Mouse (Mus musculus): ENCODE measurements around the gene Ceacam9. TPM values are rescaled to one million over a fixed set of nuclear protein-coding genes. Genes with fewer than 3 reads are reported as not detected.

Gene Ceacam9
- polyA plus RNA-seq, 1 experiment from 2014 or later, result not detected

Other genes with a start within 250 kb of the Ceacam9 start
- 0.07 and 0.15 TPM in 2 replicates for gene Npas1, start 244.2 kb upstream of the Ceacam9 start, polyA plus RNA-seq (2014; fragmentation: Nextera tagmentation; extraction: Ambion mirVana)
- 18.5 and 19.0 TPM in 2 replicates for gene Arhgap35, start 106.9 kb upstream of the Ceacam9 start, polyA plus RNA-seq (2014; fragmentation: Nextera tagmentation; extraction: Ambion mirVana)
- not detected in 2 replicates for gene Ceacam15, start 46.2 kb upstream of the Ceacam9 start, polyA plus RNA-seq (2014; fragmentation: Nextera tagmentation; extraction: Ambion mirVana)
- 255 and 270 TPM in 2 replicates for gene Ap2s1, start 16.5 kb downstream of the Ceacam9 start, polyA plus RNA-seq (2014; fragmentation: Nextera tagmentation; extraction: Ambion mirVana)
- 41.5 and 43.9 TPM in 2 replicates for gene Slc1a5, start 59.4 kb downstream of the Ceacam9 start, polyA plus RNA-seq (2014; fragmentation: Nextera tagmentation; extraction: Ambion mirVana)
- 107 and 111 TPM in 2 replicates for gene Strn4, start 94.0 kb downstream of the Ceacam9 start, polyA plus RNA-seq (2014; fragmentation: Nextera tagmentation; extraction: Ambion mirVana)
- 27.5 and 28.3 TPM in 2 replicates for gene Fkrp, start 94.8 kb downstream of the Ceacam9 start, polyA plus RNA-seq (2014; fragmentation: Nextera tagmentation; extraction: Ambion mirVana)
- gene Prkd2, start 121.0 kb downstream of the Ceacam9 start, polyA plus RNA-seq (2014; fragmentation: Nextera tagmentation; extraction: Ambion mirVana), result 12.0 and 12.8 TPM in 2 replicates
- gene Dact3, start 153.4 kb downstream of the Ceacam9 start, polyA plus RNA-seq (2014; fragmentation: Nextera tagmentation; extraction: Ambion mirVana), result 5.3 and 5.5 TPM in 2 replicates
- gene Gng8, start 169.9 kb downstream of the Ceacam9 start, polyA plus RNA-seq (2014; fragmentation: Nextera tagmentation; extraction: Ambion mirVana), result 12.5 and 13.9 TPM in 2 replicates
- 2.2 and 2.3 TPM in 2 replicates for gene Ptgir, start 184.6 kb downstream of the Ceacam9 start, polyA plus RNA-seq (2014; fragmentation: Nextera tagmentation; extraction: Ambion mirVana)
- 184 and 190 TPM in 2 replicates for gene Calm3, start 202.2 kb downstream of the Ceacam9 start, polyA plus RNA-seq (2014; fragmentation: Nextera tagmentation; extraction: Ambion mirVana)
- 4.1 and 5.3 TPM in 2 replicates for gene Pnmal2, start 222.8 kb downstream of the Ceacam9 start, polyA plus RNA-seq (2014; fragmentation: Nextera tagmentation; extraction: Ambion mirVana)
- gene Pnmal1, start 237.8 kb downstream of the Ceacam9 start, polyA plus RNA-seq (2014; fragmentation: Nextera tagmentation; extraction: Ambion mirVana), result 3.7 and 4.1 TPM in 2 replicates

All from intestine, embryonic 14.5 days (tissue).